ENCODE assay signal across 8 mouse cellular contexts in the genomic region with DNA sequence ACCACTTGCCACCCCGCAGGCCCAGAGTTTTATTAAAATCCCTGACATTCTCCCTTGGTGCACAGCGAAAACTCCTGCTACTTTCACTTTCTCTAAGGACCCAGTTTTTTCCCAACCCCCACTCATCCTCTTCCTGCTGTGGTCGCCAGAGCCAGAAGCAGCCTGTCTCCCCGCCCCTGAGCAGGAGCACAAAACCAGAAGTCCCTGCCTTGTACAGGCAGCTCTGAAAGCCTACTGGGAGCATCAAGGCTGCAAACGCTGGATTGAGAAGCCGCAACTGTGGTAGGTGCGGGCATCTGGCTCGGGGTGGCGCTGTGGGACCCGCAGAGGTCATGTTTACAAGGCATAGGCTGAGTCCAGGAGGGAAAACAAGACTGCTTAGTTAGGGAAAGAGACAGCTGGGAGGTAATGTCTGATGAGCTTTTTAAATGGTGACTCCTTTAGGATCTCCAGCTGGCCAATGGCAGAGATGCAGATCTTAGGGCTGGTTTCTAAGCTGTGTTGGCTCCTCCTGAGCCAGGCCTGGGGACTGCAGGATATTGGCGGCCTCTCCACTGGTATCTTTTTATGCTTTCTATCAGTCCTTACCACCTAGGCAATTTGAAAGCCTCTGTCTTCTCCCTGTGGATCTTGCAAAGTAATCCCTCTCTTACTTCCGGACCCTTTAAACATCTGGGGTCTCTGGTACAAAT. TPM values are rescaled to one million over a fixed set of nuclear protein-coding genes. Genes with fewer than 3 reads are reported as not detected.
DNase-seq lines count a peak whose midpoint lies in the region; ATAC-seq and TF ChIP-seq lines count a peak whose summit lies in the region.

No protein-coding gene starts in this region.

- H3K36me3 ChIP-seq in heart, embryonic 10.5 days: no peaks in the 10 kb centered on the region
- H3K36me3 ChIP-seq in kidney, embryonic 15.5 days: no peaks in the 10 kb centered on the region

- peak overlapping the region; percentile 67 for H3K27ac ChIP-seq in bone marrow, adult 2 months (ENCODE audit: control insufficient read depth, insufficient read depth, low read depth, low read length, poor library complexity)
- H3K27ac ChIP-seq in embryonic fibroblast, embryonic 13.5 days (ENCODE audit: insufficient read depth, low read length): peak overlapping the region; percentile 69
- H3K27ac ChIP-seq in heart, embryonic 10.5 days: peak overlapping the region; percentile 86
- peak overlapping the region; percentile 86 for H3K27ac ChIP-seq in kidney, embryonic 15.5 days

- peak overlapping the region; percentile 71 for H3K4me3 ChIP-seq in bone marrow, adult 2 months (replicated peaks; ENCODE audit: control insufficient read depth, low read depth, low read length)
- H3K4me3 ChIP-seq in embryonic fibroblast, embryonic 13.5 days (ENCODE audit: insufficient read depth, low read length): peak overlapping the region; percentile 9; the same call in 1 of the 2 replicates
- H3K4me3 ChIP-seq in heart, embryonic 10.5 days: peak overlapping the region; percentile 53
- peak overlapping the region; percentile 39 for H3K4me3 ChIP-seq in kidney, embryonic 15.5 days (replicated peaks)

- TF ChIP-seq POLR2A in bone marrow, adult 2 months (IDR thresholded peaks at IDR 0.05; ENCODE audit: borderline replicate concordance, control insufficient read depth, low read depth, low read length): 0 out of 2 replicates have a peak, but pooled peaks have one; percentile 31
- peak; percentile 60 for TF ChIP-seq POLR2A in embryonic fibroblast, embryonic 13.5 days (IDR thresholded peaks at IDR 0.05; ENCODE audit: low read depth, low read length)

- peaks cover 2% of the 10 kb centered on the region for H3K4me1 ChIP-seq in bone marrow, adult 2 months (ENCODE audit: control insufficient read depth, insufficient read depth, low read length)
- H3K4me1 ChIP-seq in embryonic fibroblast, embryonic 13.5 days (ENCODE audit: control insufficient read depth, insufficient read depth, low read length): peaks cover 4% of the 10 kb centered on the region
- peaks cover 15% of the 10 kb centered on the region for H3K4me1 ChIP-seq in heart, embryonic 10.5 days
- peaks cover 10% of the 10 kb centered on the region; the same call in 1 of the 2 replicates for H3K4me1 ChIP-seq in kidney, embryonic 15.5 days

- no peaks in the 10 kb centered on the region for H3K27me3 ChIP-seq in heart, embryonic 10.5 days (ENCODE audit: insufficient read depth, poor library complexity, severe bottlenecking)
- no peaks in the 10 kb centered on the region for H3K27me3 ChIP-seq in kidney, embryonic 15.5 days

- peak; percentile 80 for TF ChIP-seq CTCF in bone marrow, adult 2 months (IDR thresholded peaks at IDR 0.05; ENCODE audit: control insufficient read depth, insufficient read depth, low read length)
- peak; percentile 54; the same call in 1 of the 2 replicates for TF ChIP-seq CTCF in embryonic fibroblast, embryonic 13.5 days (IDR thresholded peaks at IDR 0.05; ENCODE audit: borderline replicate concordance, insufficient read depth, low read length)

- 6% methylated on average over 12 of the region's 12 CpGs for WGBS in bone marrow, adult 2 months
- 16% methylated on average over 12 of the region's 12 CpGs for WGBS in heart, embryonic 10.5 days
- 20% methylated on average over 12 of the region's 12 CpGs for WGBS in kidney, embryonic 15.5 days

- H3K9ac ChIP-seq in kidney, embryonic 15.5 days: peak overlapping the region; percentile 33; the same call in 1 of the 2 replicates

- peak; percentile 97 for ATAC-seq in kidney, embryonic 15.5 days (replicated peaks; ENCODE audit: low FRiP score)
- peak; percentile 84 for ATAC-seq in monocyte, adult 5-6 weeks (replicated peaks; ENCODE audit: insufficient number of reproducible peaks, low FRiP score, low TSS enrichment, poor library complexity, severe bottlenecking)

- peak; percentile 96 for DNase-seq in 416B (ENCODE audit: low read depth)
- peak; percentile 94 for DNase-seq in heart, embryonic 10.5 days (ENCODE audit: low spot score)
- DNase-seq in liver: peak; percentile 95
- peak; percentile 91 to 95 for DNase-seq in spleen, postnatal 4 days (ENCODE audit: low spot score in 2 of 2)

- peak overlapping the region; percentile 58 for H3K4me2 ChIP-seq in kidney, embryonic 15.5 days

- H3K9me3 ChIP-seq in heart, embryonic 10.5 days: no peaks in the 10 kb centered on the region
- H3K9me3 ChIP-seq in kidney, embryonic 15.5 days (replicated peaks): no peaks in the 10 kb centered on the region

RNA-seq across cellular contexts. Expression of a gene that starts 1.5 kb away (rescaled TPM):
- polyA plus RNA-seq in bone marrow, adult 2 months (2011; ENCODE audit: insufficient read depth, insufficient read length, low replicate concordance, missing spikeins): 3.1 and 6.7 TPM in 2 replicates
- 11.6 and 15.0 TPM in 2 replicates for polyA plus RNA-seq in embryonic fibroblast, embryonic 13.5 days (2011; ENCODE audit: insufficient read length, low read depth, missing spikeins)
- polyA plus RNA-seq in heart, embryonic 10.5 days (2016; fragmentation: Nextera tagmentation; extraction: Ambion mirVana): 4.2 and 4.4 TPM in 2 replicates
- 8.8 and 9.3 TPM in 2 replicates for polyA plus RNA-seq in kidney, embryonic 15.5 days (2015; fragmentation: Nextera tagmentation; extraction: Ambion mirVana)
- 145 to 315 TPM (median 203 TPM) in 3 replicates for total RNA-seq in monocyte, adult 5-6 weeks (2017)

RNA-seq across cellular contexts. Expression of a gene that starts 22.7 kb away (rescaled TPM):
- 0.70 and 2.3 TPM in 2 replicates for polyA plus RNA-seq in bone marrow, adult 2 months (2011; ENCODE audit: insufficient read depth, insufficient read length, low replicate concordance, missing spikeins)
- 3.5 and 11.8 TPM in 2 replicates for polyA plus RNA-seq in embryonic fibroblast, embryonic 13.5 days (2011; ENCODE audit: insufficient read length, low read depth, missing spikeins)
- polyA plus RNA-seq in heart, embryonic 10.5 days (2016; fragmentation: Nextera tagmentation; extraction: Ambion mirVana): 0.92 and 1.0 TPM in 2 replicates
- polyA plus RNA-seq in kidney, embryonic 15.5 days (2015; fragmentation: Nextera tagmentation; extraction: Ambion mirVana): 0.14 TPM in 1 of 2 replicates, not detected in the other
- 34.6 to 61.0 TPM (median 35.2 TPM) in 3 replicates for total RNA-seq in monocyte, adult 5-6 weeks (2017)

RNA-seq across cellular contexts. Expression of a gene that starts 39.6 kb away (rescaled TPM):
- polyA plus RNA-seq in bone marrow, adult 2 months (2011; ENCODE audit: insufficient read depth, insufficient read length, low replicate concordance, missing spikeins): 2.9 and 6.2 TPM in 2 replicates
- 2.2 and 2.4 TPM in 2 replicates for polyA plus RNA-seq in embryonic fibroblast, embryonic 13.5 days (2011; ENCODE audit: insufficient read length, low read depth, missing spikeins)
- polyA plus RNA-seq in heart, embryonic 10.5 days (2016; fragmentation: Nextera tagmentation; extraction: Ambion mirVana): 11.1 and 16.2 TPM in 2 replicates
- 3.9 and 5.0 TPM in 2 replicates for polyA plus RNA-seq in kidney, embryonic 15.5 days (2015; fragmentation: Nextera tagmentation; extraction: Ambion mirVana)
- 148 to 312 TPM (median 231 TPM) in 3 replicates for total RNA-seq in monocyte, adult 5-6 weeks (2017)

Comparison
In these comparisons a context has a peak if more than half of its experiments do, and no peak if none do; other contexts are left out.
1. Peak in every context shown above with its lines: DNase-seq, ATAC-seq, H3K4me3 ChIP-seq and H3K27ac ChIP-seq.
2. H3K4me3 ChIP-seq: peak in every context shown above with its lines; median percentile 71 in bone marrow, adult 2 months; 53 in heart, embryonic 10.5 days; 39 in kidney, embryonic 15.5 days; 9 in embryonic fibroblast, embryonic 13.5 days.